8 mouse cellular contexts compared by ENCODE assay signal in genomic region chr1:133842074-133842725, GRCm38 (mm10). TPM values are rescaled to one million over a fixed set of nuclear protein-coding genes. Genes with fewer than 3 reads are reported as not detected.
DNase-seq lines count a peak whose midpoint lies in the region; ATAC-seq lines count a peak whose summit lies in the region.

No protein-coding gene starts in this region.

- no peak overlapping the region for H3K4me2 ChIP-seq in forebrain, embryonic 16.5 days (ENCODE audit: low read length)
- H3K4me2 ChIP-seq in neural tube, embryonic 15.5 days, result no peak overlapping the region

- ATAC-seq in forebrain, embryonic 16.5 days, result peak; percentile 64
- peak; percentile 26; the same call in 1 of the 2 replicates for ATAC-seq in neural tube, embryonic 15.5 days (ENCODE audit: low FRiP score)
- no peak for ATAC-seq in erythroblast, adult 5-6 weeks (replicated peaks; ENCODE audit: low FRiP score, poor library complexity, severe bottlenecking)
- ATAC-seq in megakaryocyte, adult 5-6 weeks (ENCODE audit: poor library complexity, severe bottlenecking), result no peak

- no peak for DNase-seq in heart, embryonic 10.5 days (ENCODE audit: low spot score)
- no peak for DNase-seq in heart, adult 9 months (ENCODE audit: low spot score in 2 of 2)
- peak; percentile 69 to 76 for DNase-seq in left cerebral cortex, adult 18-20 months (ENCODE audit: low spot score in 2 of 2)
- DNase-seq in cerebellum, postnatal 36 days, result no peak

- H3K27me3 ChIP-seq in heart, embryonic 10.5 days (ENCODE audit: insufficient read depth, poor library complexity, severe bottlenecking), result peaks cover 7% of the 10 kb centered on the region; the same call in 1 of the 2 replicates
- no peaks in the 10 kb centered on the region for H3K27me3 ChIP-seq in forebrain, embryonic 16.5 days (replicated peaks; ENCODE audit: control insufficient read depth, insufficient read depth, low read length)
- H3K27me3 ChIP-seq in neural tube, embryonic 15.5 days (replicated peaks), result no peaks in the 10 kb centered on the region

- H3K9ac ChIP-seq in forebrain, embryonic 16.5 days (replicated peaks; ENCODE audit: low read depth, low read length), result no peak overlapping the region
- no peak overlapping the region for H3K9ac ChIP-seq in neural tube, embryonic 15.5 days (replicated peaks)

- peaks cover 51% of the 10 kb centered on the region for H3K4me1 ChIP-seq in heart, embryonic 10.5 days
- peaks cover 12% of the 10 kb centered on the region for H3K4me1 ChIP-seq in forebrain, embryonic 16.5 days (replicated peaks; ENCODE audit: control insufficient read depth, insufficient read depth, low read length)
- peaks cover 21% of the 10 kb centered on the region for H3K4me1 ChIP-seq in neural tube, embryonic 15.5 days

- no peak overlapping the region for H3K4me3 ChIP-seq in heart, embryonic 10.5 days
- H3K4me3 ChIP-seq in forebrain, embryonic 16.5 days (replicated peaks; ENCODE audit: low read length), result no peak overlapping the region
- no peak overlapping the region for H3K4me3 ChIP-seq in neural tube, embryonic 15.5 days (replicated peaks)

- H3K27ac ChIP-seq in heart, embryonic 10.5 days, result peak overlapping the region; percentile 50; the same call in 1 of the 2 replicates
- H3K27ac ChIP-seq in forebrain, embryonic 16.5 days (ENCODE audit: low read length), result no peak overlapping the region
- H3K27ac ChIP-seq in neural tube, embryonic 15.5 days (replicated peaks), result peak overlapping the region; percentile 56; the same call in 1 of the 2 replicates

- H3K36me3 ChIP-seq in heart, embryonic 10.5 days, result no peaks in the 10 kb centered on the region
- no peaks in the 10 kb centered on the region for H3K36me3 ChIP-seq in forebrain, embryonic 16.5 days (ENCODE audit: control insufficient read depth, insufficient read depth)
- H3K36me3 ChIP-seq in neural tube, embryonic 15.5 days, result no peaks in the 10 kb centered on the region

- 67% methylated on average over 11 of the region's 11 CpGs for WGBS in heart, embryonic 10.5 days
- WGBS in forebrain, embryonic 16.5 days, result 47% methylated on average over 11 of the region's 11 CpGs
- WGBS in neural tube, embryonic 15.5 days, result 64% methylated on average over 10 of the region's 11 CpGs

- H3K9me3 ChIP-seq in heart, embryonic 10.5 days, result no peaks in the 10 kb centered on the region
- no peaks in the 10 kb centered on the region for H3K9me3 ChIP-seq in forebrain, embryonic 16.5 days (ENCODE audit: control insufficient read depth, low read length)
- H3K9me3 ChIP-seq in neural tube, embryonic 15.5 days (replicated peaks), result no peaks in the 10 kb centered on the region

RNA-seq across cellular contexts. Expression of gene Atp2b4, which starts 41.4 kb away (rescaled TPM):
- polyA plus RNA-seq in heart, embryonic 10.5 days (2016; fragmentation: Nextera tagmentation; extraction: Ambion mirVana), result 15.2 and 26.4 TPM in 2 replicates
- 9.3 and 11.1 TPM in 2 replicates for polyA plus RNA-seq in forebrain, embryonic 16.5 days (2015; fragmentation: Nextera tagmentation; extraction: Ambion mirVana)
- 100 to 1,000 TPM; 221 to 267 TPM for total RNA-seq in left cerebral cortex, adult 18-20 months (2021)
- polyA plus RNA-seq in neural tube, embryonic 15.5 days (2015; fragmentation: Nextera tagmentation; extraction: Ambion mirVana), result 13.6 and 17.1 TPM in 2 replicates
- total RNA-seq in erythroblast, adult 5-6 weeks (2015; ENCODE audit: low replicate concordance), result 241 and 319 TPM in 2 replicates
- 404 and 444 TPM in 2 replicates for total RNA-seq in erythroblast, adult 5-6 weeks (2017; ENCODE audit: low replicate concordance)
- 18.2 and 21.1 TPM in 2 replicates for total RNA-seq in megakaryocyte, adult 5-6 weeks (2015)
- 17.6 and 20.3 TPM in 2 replicates for total RNA-seq in megakaryocyte, adult 5-6 weeks (2017)

Comparison
In these comparisons a context has a peak if more than half of its experiments do, and no peak if none do; other contexts are left out.
1. DNase-seq: peak in left cerebral cortex, adult 18-20 months (2 of 2); none in heart, embryonic 10.5 days (single experiment), heart, adult 9 months (0 of 2) and cerebellum, postnatal 36 days (0 of 2).
2. ATAC-seq: peak in forebrain, embryonic 16.5 days (single experiment) and neural tube, embryonic 15.5 days (single experiment); none in erythroblast, adult 5-6 weeks (single experiment) and megakaryocyte, adult 5-6 weeks (single experiment).
3. RNA of gene Atp2b4, which starts 41.4 kb away (total RNA-seq): 241 to 444 TPM in erythroblast, adult 5-6 weeks and 221 to 267 TPM in left cerebral cortex, adult 18-20 months; 17.6 to 21.1 TPM in megakaryocyte, adult 5-6 weeks; every median in the first group is over 10 times any median in the second.